8 mouse cellular contexts compared by ENCODE assay signal in the genomic region with DNA sequence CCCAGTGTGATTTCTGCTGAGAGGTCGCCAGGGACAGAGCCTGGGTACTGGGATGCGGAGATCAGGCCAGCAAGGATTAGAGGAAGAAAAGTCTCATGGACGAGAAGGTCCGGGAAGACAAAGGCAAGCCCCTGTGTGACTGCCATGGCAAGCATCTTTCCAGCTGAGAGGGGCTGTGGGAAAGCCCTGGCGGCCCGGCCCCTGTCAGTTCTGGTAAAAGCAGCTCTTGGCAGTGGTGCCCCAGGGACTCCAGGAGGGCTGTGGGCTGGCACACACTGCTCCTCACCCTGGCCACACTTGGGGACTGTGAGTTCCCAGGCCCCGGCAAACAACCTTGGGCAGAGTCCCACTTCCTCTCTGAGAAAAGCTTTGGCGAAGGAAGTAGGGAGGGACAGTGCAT.
DNase-seq lines count a peak whose midpoint lies in the region; ATAC-seq lines count a peak whose summit lies in the region.

No protein-coding gene starts in this region.

- H3K4me1 ChIP-seq in forebrain, embryonic 16.5 days (replicated peaks; ENCODE audit: control insufficient read depth, insufficient read depth, low read length) = peaks cover 26% of the 10 kb centered on the region
- H3K4me1 ChIP-seq in limb, embryonic 10.5 days = peaks cover 47% of the 10 kb centered on the region

- no peak overlapping the region for H3K4me3 ChIP-seq in forebrain, embryonic 16.5 days (replicated peaks; ENCODE audit: low read length)
- no peak overlapping the region for H3K4me3 ChIP-seq in limb, embryonic 10.5 days

- H3K4me2 ChIP-seq in forebrain, embryonic 16.5 days (ENCODE audit: low read length) = no peak overlapping the region

- H3K27ac ChIP-seq in forebrain, embryonic 16.5 days (ENCODE audit: low read length) = no peak overlapping the region
- peak overlapping the region; percentile 37; the same call in 1 of the 2 replicates for H3K27ac ChIP-seq in limb, embryonic 10.5 days

- 22% methylated on average over 8 of the region's 8 CpGs for WGBS in forebrain, embryonic 16.5 days
- 72% methylated on average over 8 of the region's 8 CpGs for WGBS in limb, embryonic 10.5 days

- ATAC-seq in forebrain, embryonic 16.5 days = peak; percentile 62

- no peaks in the 10 kb centered on the region for H3K27me3 ChIP-seq in forebrain, embryonic 16.5 days (replicated peaks; ENCODE audit: control insufficient read depth, insufficient read depth, low read length)
- no peaks in the 10 kb centered on the region for H3K27me3 ChIP-seq in limb, embryonic 10.5 days (ENCODE audit: low read depth, poor library complexity, severe bottlenecking)

- no peaks in the 10 kb centered on the region for H3K36me3 ChIP-seq in forebrain, embryonic 16.5 days (ENCODE audit: control insufficient read depth, insufficient read depth)
- no peaks in the 10 kb centered on the region for H3K36me3 ChIP-seq in limb, embryonic 10.5 days

- DNase-seq in ovary, adult 18-20 months (ENCODE audit: low spot score) = peak; percentile 24
- DNase-seq in ovary, postnatal 36 days (ENCODE audit: low spot score) = no peak
- no peak for DNase-seq in limb, embryonic 10.5 days (ENCODE audit: low spot score)
- DNase-seq in testis, postnatal 14 days (ENCODE audit: low spot score) = peak; percentile 36
- no peak for DNase-seq in thymus, adult 18-20 months
- DNase-seq in lung, postnatal 4 days = no peak
- no peak for DNase-seq in urinary bladder, postnatal 36 days (ENCODE audit: low spot score in 2 of 2)

- 0 out of 2 replicates have a peak overlapping the region, but pooled peaks have one; percentile 19 for H3K9ac ChIP-seq in forebrain, embryonic 16.5 days (replicated peaks; ENCODE audit: low read depth, low read length)

- no peaks in the 10 kb centered on the region for H3K9me3 ChIP-seq in forebrain, embryonic 16.5 days (ENCODE audit: control insufficient read depth, low read length)
- H3K9me3 ChIP-seq in limb, embryonic 10.5 days (replicated peaks) = no peaks in the 10 kb centered on the region

Comparison
In these comparisons a context has a peak if more than half of its experiments do, and no peak if none do; other contexts are left out.
1. DNase-seq: peak in ovary, adult 18-20 months (single experiment) and testis, postnatal 14 days (single experiment); none in ovary, postnatal 36 days (single experiment), limb, embryonic 10.5 days (single experiment), thymus, adult 18-20 months (0 of 2), lung, postnatal 4 days (0 of 2) and urinary bladder, postnatal 36 days (0 of 2).